Mouse (Mus musculus): Measurements from ENCODE around the gene Mllt11. TPM values are rescaled to one million over a fixed set of nuclear protein-coding genes. Genes with fewer than 3 reads are reported as not detected.
"Not testable (repeated sequence)": the region's sequence is repeated elsewhere in the genome, so short reads cannot be mapped to it uniquely, and the experiment has no call there.

The Mllt11 gene
- total RNA-seq, 2 experiments from 2014 or later: 41.2 to 43.5 TPM

DNA sequence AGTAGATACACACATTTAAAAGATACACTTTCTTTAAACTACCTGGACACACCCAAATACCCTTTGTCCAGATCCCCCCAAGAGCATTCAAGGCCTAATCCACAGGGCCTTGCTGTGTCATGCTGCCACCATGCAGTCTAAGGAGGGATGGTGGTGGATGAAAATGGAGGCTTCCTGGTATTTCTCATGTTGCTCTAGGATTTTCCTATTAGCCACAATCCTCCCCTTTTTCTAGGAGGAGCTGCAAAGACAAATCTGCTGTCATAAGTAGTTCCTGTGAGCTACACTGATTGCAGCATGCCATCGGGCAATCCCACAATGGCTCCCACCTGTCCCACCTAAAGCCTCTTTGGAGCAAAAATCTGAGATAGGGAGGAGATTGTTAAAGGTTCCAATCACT, 4.8 kb downstream of the Mllt11 start:
- DNase-seq: no peak
- intact Hi-C loops (cut with DNase I; ENCODE audit: low total_unique reads): no loop called here

DNA sequence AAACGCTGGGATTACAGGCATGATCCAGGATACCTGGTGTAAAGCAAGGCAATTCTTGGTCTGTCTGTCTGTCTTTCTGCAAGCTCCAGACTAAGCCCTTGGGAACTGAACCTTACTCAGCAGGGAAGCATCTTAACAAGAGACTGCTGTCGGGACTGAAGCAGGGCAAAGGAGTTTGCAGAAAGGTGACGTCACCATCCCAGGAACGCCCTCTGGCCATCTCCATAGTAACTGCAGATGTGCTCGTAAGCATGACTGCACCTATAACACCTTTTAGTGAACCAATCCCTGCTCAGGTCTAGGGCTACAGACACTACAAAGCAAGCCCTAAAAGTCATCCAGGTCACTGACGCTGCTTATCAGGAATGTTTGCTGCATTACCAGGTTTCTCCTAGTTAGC, 7.7 kb downstream of the Mllt11 start:
- no peak for DNase-seq
- intact Hi-C loops (cut with DNase I; ENCODE audit: low total_unique reads): no loop called here

DNA sequence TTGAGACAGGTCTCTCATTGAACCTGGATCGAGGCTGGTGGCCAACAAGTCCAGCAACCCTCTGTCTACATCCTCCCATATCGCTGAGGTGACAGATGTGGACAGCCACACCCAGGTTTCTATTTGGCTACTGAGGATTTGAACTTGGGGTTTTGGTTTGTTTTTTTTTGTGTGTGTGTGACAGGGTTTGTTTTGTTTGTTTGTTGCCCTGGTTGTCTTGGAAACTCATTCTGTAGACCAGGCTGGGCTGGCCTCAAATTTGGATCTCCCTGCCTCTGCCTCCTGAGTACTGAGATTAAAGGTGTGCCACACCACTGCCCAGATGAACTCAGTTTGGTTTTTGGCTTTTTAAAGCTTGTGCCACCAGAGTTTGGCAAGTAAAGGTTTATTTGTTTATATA, 8.9 kb downstream of the Mllt11 start:
- intact Hi-C loops (cut with DNase I; ENCODE audit: low total_unique reads): no loop called here
- no peak for DNase-seq

DNA sequence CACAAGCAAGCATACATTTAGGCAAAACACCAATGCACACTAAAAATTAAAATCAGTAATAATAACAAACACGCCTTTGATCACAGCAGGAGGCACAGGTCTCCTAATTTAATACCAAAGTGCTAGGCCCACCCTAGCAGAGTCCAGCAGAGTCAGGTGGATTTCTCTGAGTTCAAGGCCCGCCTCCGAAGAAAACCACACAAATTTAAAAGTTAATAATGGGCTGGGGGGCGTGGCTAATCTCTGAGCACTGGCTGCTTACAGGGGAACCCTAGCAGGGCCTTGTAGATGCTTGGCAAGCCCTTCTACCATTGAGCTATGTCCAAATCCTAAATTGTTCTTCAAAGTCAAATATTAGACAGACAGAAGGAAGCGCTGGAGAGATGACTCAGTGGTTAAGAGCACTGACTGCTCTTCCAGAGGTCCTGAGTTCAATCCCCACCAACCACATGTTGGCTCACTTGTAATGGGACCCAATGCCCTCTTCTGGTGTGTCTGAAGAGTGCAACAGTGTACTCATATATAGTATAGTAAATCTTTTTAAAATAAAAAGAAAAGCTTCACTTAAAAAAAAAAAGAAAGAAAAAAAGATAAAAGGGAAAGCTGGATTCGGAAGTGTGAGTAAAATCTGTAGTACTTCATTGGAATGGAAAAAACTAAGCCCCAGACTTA, 13.4 kb downstream of the Mllt11 start:
- intact Hi-C loops (cut with DNase I; ENCODE audit: low total_unique reads): loop anchor here (5.0 kb wide), 1 partner anchor 44 kb away; no protein-coding TSS in a partner anchor
- no peak for DNase-seq

DNA sequence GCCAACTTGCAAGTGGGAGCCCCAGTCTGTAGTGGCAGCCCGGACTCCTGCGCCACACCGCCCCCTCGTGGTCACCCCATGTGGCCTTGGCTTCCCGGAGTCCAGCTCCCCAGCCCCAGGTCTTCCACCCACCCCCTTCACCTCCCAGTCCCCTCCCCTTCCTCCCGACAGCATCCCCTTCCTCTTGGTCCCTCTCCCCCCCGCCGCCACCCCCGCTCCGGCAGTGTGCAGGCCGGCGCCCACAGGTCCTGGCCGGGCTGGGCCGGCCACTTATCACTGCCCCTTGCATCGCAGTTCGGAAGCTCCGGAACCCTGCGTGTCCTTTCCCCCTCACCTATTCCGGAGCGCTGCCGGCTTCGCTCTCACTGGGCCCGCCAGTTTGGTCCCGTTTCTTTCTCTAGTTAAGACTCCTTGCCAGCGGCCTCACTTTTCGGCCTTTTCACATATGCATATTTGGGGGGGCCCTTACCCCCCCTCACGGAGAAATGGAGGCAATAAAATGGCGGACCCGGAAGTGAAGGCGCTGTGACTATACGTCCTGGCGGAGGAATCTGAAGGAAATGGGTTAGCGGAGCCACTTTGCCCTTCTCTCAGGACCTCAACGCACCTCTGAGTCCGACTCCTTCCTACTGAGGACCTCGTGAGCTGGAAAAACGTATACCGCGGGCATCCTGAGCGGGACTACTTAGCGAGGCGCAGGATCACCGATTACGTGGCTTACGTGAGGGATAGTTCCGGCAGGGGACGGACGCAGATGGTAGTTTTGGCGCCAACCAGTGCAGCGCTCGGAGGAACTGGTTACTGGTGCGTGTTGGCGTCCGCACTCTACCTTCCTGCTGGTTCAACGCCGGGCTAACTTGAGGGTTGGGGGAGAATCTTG, 14.5 kb downstream of the Mllt11 start, which contains the start of gene Gabpb2:
Gene Gabpb2, minus strand, starts transcription at position 662 of the 880 bp plus-strand sequence.
- intact Hi-C loops (cut with DNase I; ENCODE audit: low total_unique reads): loop anchor here (5.0 kb wide), 1 partner anchor 45 kb away; no protein-coding TSS in a partner anchor
- DNase-seq: peak; percentile 97

DNA sequence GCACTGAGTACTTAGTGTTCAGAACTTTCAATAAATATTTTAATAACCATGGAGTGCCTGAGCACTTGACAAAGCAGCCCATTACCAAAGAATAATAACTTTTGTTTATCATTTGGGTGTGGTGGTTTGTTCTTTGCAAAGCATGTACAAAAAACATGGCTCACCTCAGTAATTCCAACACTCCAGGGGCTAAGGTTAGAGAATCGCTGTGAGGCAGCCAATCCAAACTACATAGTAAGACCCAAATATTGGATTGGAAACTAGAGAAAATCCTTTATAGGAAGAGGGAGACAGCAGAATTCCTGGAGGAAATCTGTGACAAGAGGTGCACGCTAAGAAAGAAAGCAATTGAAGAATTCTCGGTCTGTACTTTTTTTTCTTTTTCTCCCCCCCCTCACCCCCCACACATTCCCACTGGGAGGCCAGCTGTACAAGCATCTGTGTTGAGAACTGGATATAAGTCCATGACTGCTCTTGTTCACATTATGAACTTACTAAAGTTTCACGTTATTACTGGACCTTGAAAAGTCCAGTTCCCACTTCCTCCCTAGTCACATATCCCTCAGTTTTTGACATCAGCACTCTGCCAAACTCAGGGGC, 15.2 kb downstream of the Mllt11 start:
- intact Hi-C loops (cut with DNase I; ENCODE audit: low total_unique reads): loop anchor here (5.0 kb wide), 1 partner anchor 46 kb away; no protein-coding TSS in a partner anchor
- DNase-seq: no peak

DNA sequence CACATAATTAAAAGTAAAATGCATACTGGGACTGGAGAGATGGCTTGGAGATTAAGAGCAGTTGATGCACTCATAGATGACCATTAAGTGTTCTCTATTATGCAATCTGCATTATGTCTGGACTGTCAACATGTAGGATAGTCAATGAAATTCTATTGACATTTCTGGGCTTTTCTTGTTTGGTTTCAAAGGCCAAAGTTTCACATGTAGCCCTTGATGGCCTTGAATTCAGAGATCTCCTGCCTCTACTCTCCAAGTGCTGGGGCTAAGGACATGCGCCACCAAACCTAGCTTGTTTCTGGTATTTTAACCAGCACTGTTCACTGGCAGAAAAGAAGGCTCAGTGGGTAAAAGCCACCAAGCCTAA, 18.4 kb downstream of the Mllt11 start:
- intact Hi-C loops (cut with DNase I; ENCODE audit: low total_unique reads): no loop called here
- DNase-seq: no peak

DNA sequence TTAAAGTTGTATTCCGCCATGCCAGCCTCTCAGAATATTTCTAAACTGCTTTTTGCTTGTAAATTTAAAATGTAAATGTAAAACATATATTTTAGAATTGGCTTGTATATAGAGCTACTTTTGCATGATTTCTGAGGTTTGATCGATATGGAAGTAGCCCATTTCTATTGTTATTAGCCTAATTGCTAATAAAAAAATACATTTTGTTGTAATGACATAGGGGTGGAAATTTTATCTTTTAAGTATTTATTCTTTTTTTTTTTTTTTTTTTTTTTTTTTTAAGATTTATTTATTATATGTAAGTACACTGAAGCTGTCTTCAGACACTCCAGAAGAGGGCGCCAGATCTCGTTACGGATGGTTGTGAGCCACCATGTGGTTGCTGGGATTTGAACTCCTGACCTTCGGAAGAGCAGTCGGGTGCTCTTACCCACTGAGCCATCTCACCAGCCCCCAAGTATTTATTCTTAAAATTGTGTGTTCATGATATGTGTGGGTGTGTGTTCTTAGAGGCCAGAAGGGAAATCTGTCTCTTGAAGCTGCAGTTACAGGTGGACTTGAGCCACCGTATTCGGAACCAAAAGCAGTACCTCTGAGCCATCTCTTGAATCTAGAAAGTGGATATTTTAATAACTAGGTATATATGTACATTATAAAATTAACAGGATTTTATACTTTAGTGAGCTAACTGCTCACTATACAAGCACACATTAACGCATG, 18.9 kb downstream of the Mllt11 start:
- DNase-seq; intact Hi-C loops (cut with DNase I; ENCODE audit: low total_unique reads): not testable (repeated sequence)

DNA sequence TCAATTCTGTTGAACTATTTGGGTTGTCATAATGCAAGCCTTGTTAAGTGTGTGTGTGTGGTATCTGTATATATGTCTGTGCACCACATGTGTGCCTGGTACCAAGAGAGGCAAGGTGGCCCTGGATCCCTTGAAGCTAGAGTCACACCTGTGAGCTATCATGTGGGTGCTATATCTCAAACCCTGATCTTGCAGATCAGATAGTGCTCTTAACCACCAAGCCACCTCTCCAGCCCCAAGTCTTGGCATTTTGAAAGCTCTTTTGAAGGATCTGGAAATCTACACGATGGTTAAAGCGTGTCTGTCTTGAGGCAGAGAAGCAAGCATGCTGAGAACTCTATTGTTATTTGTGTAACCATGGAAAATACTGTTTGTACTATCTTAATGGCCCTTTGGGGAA, 21.4 kb downstream of the Mllt11 start:
- no peak for DNase-seq
- intact Hi-C loops (cut with DNase I; ENCODE audit: low total_unique reads): no loop called here

DNA sequence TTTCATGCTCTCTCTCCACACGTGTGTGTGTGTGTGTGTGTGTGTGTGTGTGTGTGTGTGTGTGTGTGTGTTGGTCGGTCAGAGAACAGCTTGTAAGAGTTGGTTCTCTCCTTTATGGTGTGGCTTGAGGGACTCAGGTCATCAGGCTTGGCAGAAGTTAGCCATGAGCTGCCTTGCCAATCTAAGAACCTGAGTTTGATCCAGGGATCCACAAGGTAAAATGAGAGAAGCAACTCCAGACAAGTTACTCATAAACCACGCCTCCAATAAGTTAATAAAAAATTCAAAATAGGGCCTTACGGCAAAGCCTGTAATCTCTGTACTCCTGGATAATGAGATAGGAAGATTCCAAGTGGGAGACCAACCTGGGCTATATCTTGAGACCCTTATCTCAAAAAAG, 23.7 kb downstream of the Mllt11 start:
- intact Hi-C loops (cut with DNase I; ENCODE audit: low total_unique reads): loop anchor here (10.0 kb wide), 1 partner anchor 143 kb away; no protein-coding TSS in a partner anchor
- no peak for DNase-seq

DNA sequence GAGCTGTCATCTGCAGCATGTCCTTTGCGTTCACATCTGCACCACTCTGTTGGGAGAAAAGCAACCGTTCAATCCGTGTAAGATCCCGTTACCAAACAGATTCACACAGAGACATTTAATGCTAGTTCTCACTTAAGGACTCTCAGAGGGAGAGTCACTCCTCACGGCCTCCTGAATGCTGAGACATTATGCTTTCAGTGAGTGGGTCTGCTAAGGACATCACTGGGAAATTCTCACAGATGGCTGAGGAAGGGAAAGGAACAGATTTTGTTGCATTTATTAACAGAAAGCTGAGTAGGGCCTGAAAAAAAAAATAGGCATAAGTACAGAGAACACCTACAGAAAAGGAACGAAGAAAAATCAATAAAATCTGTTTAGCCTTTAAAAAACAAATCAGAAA, 28.1 kb downstream of the Mllt11 start:
- intact Hi-C loops (cut with DNase I; ENCODE audit: low total_unique reads): loop anchor here (10.0 kb wide), 1 partner anchor 139 kb away; no protein-coding TSS in a partner anchor
- DNase-seq: no peak

DNA sequence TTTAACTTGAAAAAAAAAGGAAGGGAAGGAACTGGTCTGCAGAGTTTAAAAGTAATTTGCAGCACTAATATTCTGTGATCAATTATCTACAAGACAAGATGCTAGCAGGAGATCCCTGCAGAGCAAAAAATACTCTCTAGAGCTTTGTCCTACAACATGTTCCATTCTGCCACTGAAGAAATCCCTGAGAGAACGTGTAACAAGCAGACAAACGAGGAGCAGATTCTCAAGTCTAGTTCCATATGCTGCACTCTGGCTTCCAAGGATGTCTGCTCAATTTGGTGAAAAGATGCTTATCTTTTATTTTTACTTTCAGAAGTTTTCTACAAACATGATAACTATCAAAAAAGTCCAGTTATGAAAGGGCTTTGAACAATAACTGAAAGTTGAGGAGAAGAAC, 31.4 kb downstream of the Mllt11 start:
- no peak for DNase-seq
- intact Hi-C loops (cut with DNase I; ENCODE audit: low total_unique reads): loop anchor here (10.0 kb wide), 1 partner anchor 136 kb away; no protein-coding TSS in a partner anchor

DNA sequence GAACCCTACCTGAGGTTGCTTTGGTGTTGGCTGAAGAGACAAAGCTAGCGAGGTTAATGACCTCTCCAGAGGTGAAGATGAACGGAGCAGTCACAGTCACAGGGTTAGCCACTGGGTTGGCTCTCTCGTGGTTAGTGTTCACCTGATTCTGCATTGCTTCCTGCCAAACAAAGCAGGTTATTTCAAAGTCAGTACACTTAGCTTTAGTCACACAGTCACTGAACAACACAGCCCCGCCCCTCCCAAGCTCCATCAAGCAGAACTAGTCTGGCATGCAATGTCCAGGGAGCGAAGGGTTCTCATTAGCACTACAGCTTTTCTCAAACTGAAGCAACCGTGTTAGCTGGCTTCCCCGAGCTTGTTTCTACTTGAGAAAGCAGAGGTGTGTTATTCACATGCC, 31.8 kb downstream of the Mllt11 start:
- no peak for DNase-seq
- intact Hi-C loops (cut with DNase I; ENCODE audit: low total_unique reads): loop anchor here (10.0 kb wide), 1 partner anchor 135 kb away; no protein-coding TSS in a partner anchor

DNA sequence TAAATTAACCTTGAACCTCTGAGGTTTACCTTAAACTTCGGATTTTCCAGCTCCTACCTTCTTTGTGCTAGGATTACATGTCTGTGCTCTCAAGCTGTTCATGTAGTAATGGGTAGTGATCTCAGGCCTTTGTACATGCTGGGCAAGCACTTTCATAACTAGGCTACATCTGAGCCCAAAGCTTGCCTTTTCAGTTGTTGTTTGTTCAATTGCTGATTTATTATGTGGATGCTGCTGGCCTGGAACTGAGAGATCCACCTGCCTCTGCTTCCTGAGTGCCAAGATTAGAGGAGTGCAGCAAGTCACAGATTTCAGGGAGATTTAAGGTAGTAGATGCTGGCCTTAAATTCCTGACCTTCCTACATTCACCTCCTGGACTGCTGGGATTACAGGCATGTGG, 32.9 kb downstream of the Mllt11 start:
- intact Hi-C loops (cut with DNase I; ENCODE audit: low total_unique reads): no loop called here

DNA sequence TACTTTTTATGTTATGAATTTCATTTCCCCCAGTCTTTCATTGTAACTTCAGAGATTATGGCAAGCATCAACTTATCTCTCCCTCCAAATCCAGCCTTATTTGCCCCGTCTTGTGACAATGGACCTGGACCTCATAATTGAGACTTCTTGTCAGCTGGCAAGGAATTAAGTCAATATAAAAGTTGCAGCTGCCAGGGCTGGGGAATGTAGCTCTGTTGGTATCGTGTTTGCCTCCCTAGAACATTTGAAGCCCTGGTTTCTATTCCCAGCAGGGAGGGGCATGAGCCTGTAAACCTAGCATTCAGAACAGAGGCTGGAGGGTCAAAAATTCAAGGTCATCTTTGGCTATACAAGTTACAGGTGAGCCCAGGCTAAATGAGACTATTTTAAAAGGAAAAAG, 36.2 kb downstream of the Mllt11 start:
- DNase-seq: no peak
- intact Hi-C loops (cut with DNase I; ENCODE audit: low total_unique reads): no loop called here

More for the DNA sequence above, 32.9 kb downstream of the Mllt11 start:
- no peak for DNase-seq

DNA sequence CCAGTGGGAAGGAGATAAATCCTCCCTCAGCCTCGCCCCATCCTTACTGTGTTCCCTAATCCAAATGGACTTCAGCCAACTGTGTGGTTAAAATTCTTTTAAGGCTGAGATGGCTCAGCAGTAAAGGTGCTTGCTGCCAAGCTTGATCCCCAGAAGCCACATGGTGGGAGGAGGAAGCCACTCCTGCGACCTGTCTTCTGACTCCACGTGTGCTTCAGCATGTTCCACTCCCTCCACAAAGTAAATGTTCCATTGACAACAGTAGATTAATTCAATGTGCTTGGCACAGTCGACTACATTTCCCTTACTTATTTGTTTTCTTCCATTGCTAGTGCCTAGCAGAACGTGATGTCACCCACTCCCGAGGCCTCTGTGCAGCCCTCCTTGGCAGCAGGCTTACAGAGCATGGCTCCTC, 37.2 kb downstream of the Mllt11 start:
- intact Hi-C loops (cut with DNase I; ENCODE audit: low total_unique reads): no loop called here
- DNase-seq: no peak

DNA sequence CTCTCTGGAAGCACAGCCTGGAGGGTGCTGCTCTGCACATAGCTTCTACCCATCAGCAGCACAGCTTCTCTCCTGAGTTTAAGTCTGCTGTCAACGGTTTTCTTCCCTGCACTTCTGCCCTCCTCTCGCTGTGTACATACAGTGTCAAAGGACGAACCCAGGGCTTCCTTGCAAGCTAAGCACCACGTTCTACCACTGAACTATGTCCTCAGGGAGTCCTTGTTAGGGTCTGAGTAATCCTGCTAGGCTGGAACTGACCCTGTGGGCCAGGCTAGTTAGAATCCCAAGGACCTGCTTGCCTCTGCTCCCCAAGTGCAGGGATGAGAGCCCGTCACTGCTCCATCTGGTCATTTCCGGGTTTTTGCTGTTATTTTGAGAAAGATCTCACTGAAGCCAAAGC, 45.1 kb downstream of the Mllt11 start:
- intact Hi-C loops (cut with DNase I; ENCODE audit: low total_unique reads): no loop called here

DNA sequence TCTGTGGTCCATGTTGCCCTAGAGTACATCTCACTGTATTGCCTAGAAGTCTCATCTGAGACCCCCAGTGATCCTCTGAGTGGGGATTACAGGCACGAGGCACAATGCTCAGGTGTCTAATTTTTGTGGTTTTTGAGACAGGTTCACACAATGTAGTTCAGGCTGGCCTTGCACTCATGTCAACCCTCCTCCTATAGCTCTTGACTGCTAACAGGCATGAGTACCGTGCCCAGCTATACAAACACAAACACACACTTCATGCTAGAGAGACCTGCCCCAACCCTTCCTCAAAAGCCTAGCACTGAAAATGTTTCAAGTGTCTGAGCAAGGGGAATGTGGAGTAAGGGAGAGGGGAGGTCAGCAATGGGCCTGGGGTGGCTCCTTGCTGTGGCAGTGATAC, 45.9 kb downstream of the Mllt11 start:
- no peak for DNase-seq
- intact Hi-C loops (cut with DNase I; ENCODE audit: low total_unique reads): no loop called here

More for the DNA sequence above, 45.1 kb downstream of the Mllt11 start:
- no peak for DNase-seq

DNA sequence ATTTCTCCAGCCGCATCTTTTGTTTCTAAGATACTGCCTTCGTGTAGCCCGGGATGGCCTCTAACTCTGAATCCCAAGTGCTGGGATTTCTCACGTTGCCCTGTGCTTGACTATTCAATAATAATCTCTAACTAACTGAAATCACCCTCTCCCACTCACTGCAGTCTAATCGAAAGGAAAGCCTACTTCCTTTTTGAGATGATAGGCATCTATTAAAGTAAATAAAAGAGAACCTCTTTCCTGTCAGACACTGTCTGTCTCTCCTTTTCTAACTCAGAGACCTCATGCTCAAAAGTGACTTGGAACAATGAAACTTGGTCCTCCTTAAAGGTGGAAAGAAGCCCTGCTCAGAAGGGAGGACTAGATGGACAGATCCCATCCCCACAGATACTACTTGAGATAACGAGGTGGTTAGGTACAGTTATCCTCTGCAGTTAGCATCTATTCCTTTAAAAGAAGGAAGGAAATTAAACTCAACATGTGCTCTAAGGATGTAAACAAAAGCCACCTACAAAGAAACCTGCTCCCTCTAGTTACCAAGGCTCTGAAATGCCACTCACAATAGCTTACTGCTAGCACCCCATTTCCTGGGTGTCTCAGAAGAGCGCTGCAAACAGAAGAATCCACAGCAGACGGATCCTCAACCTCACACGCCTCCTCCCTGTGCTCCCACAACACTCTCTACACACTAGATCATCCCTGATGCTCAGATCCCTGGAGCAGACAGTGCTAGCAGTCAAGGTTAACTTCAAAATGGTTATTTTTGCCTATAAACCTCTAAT, 47.0 kb downstream of the Mllt11 start:
- intact Hi-C loops (cut with DNase I; ENCODE audit: low total_unique reads): no loop called here
- no peak for DNase-seq
